Mouse (Mus musculus) ES-Bruce4 (cell line): ENCODE measurements around the gene Myo5a. TPM values are rescaled to one million over a fixed set of nuclear protein-coding genes. Genes with fewer than 3 reads are reported as not detected.

Experiments
- H3K27ac ChIP-seq: 2 replicates; pipeline ENCODE4 v1.5.1; 2012; ENCODE audit warnings: low read length, inconsistent platforms; ENCODE audit not compliant: insufficient read depth
- H3K27me3 ChIP-seq: 2 replicates; pipeline ENCODE4 v1.6.1; 2012; ENCODE audit warnings: mild to moderate bottlenecking, low read length, inconsistent platforms; ENCODE audit not compliant: control insufficient read depth, poor library complexity, insufficient read depth, severe bottlenecking
- H3K36me3 ChIP-seq: 2 replicates; pipeline ENCODE4 v1.6.1; 2012; ENCODE audit warnings: inconsistent platforms, mild to moderate bottlenecking, low read length, moderate library complexity; ENCODE audit not compliant: control insufficient read depth, poor library complexity, insufficient read depth, severe bottlenecking
- H3K4me1 ChIP-seq: one replicate; pipeline ENCODE4 v1.8.1; 2011; ENCODE audit warnings: low read length; ENCODE audit not compliant: control insufficient read depth, insufficient read depth
- H3K4me3 ChIP-seq: 2 replicates; pipeline ENCODE4 v1.5.1; 2011; ENCODE audit warnings: low read depth, mild to moderate bottlenecking, low read length
- H3K9ac ChIP-seq: 2 replicates; pipeline ENCODE4 v1.6.1; 2012; ENCODE audit warnings: low read depth, mild to moderate bottlenecking, inconsistent platforms; ENCODE audit not compliant: poor library complexity, severe bottlenecking
- H3K9me3 ChIP-seq: replicated peaks from 2 replicates; pipeline ENCODE4 v1.6.1; 2012; ENCODE audit warnings: mild to moderate bottlenecking, low read length, inconsistent platforms; ENCODE audit not compliant: control insufficient read depth, poor library complexity, insufficient read depth, severe bottlenecking
- CTCF ChIP-seq: IDR thresholded peaks from one replicate; pipeline ENCODE4 v1.8.1; 2011; ENCODE audit warnings: low read depth, low read length
- EP300 ChIP-seq: IDR thresholded peaks from 2 replicates; pipeline ENCODE4 v1.6.1; 2011; ENCODE audit warnings: low read depth, low read length; ENCODE audit not compliant: insufficient read depth
- POLR2A ChIP-seq: IDR thresholded peaks from one replicate; pipeline ENCODE4 v1.8.1; 2011; ENCODE audit warnings: low read length; ENCODE audit not compliant: insufficient read depth
- polyA plus RNA-seq: library from polyadenylated mRNA; stranded (reverse); fragments of >200 nt; gene quantifications from 2 replicates; pipeline ENCODE4 v1.2.4, GENCODE M21; 2011; ENCODE audit warnings: low read depth; ENCODE audit not compliant: missing spikeins, insufficient read depth, insufficient read length

The Myo5a gene
- polyA plus RNA-seq, 1 experiment, result 91.8 TPM

- no peaks in the 10 kb centered on the region for H3K27me3 ChIP-seq
- H3K9ac ChIP-seq, result no peak overlapping the region
- no peak overlapping the region for H3K4me3 ChIP-seq
- H3K4me1 ChIP-seq, result no peaks in the 10 kb centered on the region
- no peak for TF ChIP-seq EP300
- H3K36me3 ChIP-seq, result peaks cover 32% of the 10 kb centered on the region
- no peak overlapping the region for H3K27ac ChIP-seq
- H3K9me3 ChIP-seq, result no peaks in the 10 kb centered on the region
Observed at GRCm38 (mm10) chr9:75055046-75055445, 15.8 kb upstream of the Myo5a start.

- Histone ChIP-seq H3K9ac (no peak overlapping the region), H3K36me3 (no peaks in the 10 kb centered on the region; the same call in none of the 2 replicates), H3K27me3 (no peaks in the 10 kb centered on the region), H3K4me1 (no peaks in the 10 kb centered on the region), H3K27ac (no peak overlapping the region), H3K4me3 (no peak overlapping the region), H3K9me3 (no peaks in the 10 kb centered on the region)
- no peak for TF ChIP-seq POLR2A
- TF ChIP-seq EP300, result no peak
- no peak for TF ChIP-seq CTCF
Observed at GRCm38 (mm10) chr9:75064678-75065331, 6.0 kb upstream of the Myo5a start.

DNA sequence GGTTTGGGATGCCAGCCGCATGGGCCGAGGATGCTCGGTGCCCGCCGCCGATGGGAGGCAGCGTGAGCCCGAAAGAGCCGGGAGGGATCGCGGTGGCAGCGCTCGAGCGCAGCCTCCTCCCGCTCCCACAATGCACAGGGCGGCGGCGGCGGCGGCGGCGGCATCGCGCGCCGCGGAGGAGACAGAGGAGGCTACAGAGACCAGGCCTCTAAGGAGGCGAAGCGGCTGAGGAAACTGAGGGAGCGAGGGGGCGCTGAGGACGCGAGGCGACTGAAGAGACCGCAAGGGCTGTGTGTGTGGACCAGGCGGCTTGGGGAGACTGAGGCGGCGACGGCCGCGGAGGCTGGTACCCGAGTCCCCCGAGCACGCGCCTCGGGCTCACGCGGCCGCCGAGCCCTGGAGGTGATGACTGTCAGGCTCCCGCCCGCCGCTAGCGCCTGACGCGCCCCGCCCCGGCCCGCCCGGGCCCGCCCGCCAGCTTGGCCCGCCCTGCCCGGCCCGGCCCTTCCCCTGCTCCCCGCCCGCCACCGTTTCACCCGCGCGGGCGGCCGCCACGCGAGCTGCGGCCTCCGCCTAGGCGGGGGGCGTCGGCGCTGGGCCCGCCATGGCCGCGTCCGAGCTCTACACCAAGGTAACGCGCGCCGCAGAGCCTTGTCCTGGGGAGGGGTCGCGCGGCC, 352 bp downstream of the Myo5a start:
- Histone ChIP-seq H3K4me3 (peak overlapping the region; percentile 83), H3K9me3 (no peaks in the 10 kb centered on the region), H3K4me1 (no peaks in the 10 kb centered on the region), H3K9ac (peak overlapping the region; percentile 45), H3K27me3 (no peaks in the 10 kb centered on the region), H3K36me3 (no peaks in the 10 kb centered on the region), H3K27ac (peak overlapping the region; percentile 46)
- peak; percentile 43 for TF ChIP-seq POLR2A
- TF ChIP-seq EP300, result no peak

DNA sequence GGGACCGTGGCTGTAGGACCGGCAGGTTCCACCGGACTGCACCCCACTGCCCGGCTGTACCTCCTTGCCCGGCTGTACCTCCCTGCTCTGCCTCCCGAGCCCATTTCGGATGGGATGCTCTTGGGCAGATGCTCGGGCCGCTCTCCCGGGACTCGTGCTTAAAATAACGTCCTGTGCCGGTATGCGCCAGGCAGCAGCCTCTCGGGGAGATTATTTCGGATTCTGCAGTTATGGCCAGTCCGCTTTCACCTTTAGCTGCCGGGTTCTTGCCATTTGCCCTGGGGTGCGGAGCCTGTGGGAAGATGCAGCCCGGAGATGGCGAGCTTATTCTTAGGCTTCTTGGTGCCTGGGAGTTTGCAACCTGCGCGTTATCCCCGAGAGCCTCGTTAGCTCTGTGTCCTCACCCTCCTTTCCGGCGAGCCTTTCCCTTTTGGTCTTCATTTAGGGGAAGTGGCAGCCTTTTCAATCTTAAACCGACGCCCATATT, 934 bp downstream of the Myo5a start:
- Histone ChIP-seq H3K9ac (peak overlapping the region; percentile 45), H3K27me3 (no peaks in the 10 kb centered on the region), H3K4me1 (no peaks in the 10 kb centered on the region), H3K27ac (no peak overlapping the region), H3K36me3 (no peaks in the 10 kb centered on the region), H3K9me3 (no peaks in the 10 kb centered on the region), H3K4me3 (peak overlapping the region; percentile 83)
- no peak for TF ChIP-seq POLR2A
- no peak for TF ChIP-seq CTCF
- no peak for TF ChIP-seq EP300

- H3K9me3 ChIP-seq, result no peaks in the 10 kb centered on the region
- no peaks in the 10 kb centered on the region for H3K4me1 ChIP-seq
- no peaks in the 10 kb centered on the region for H3K36me3 ChIP-seq
- no peak overlapping the region for H3K4me3 ChIP-seq
- H3K27ac ChIP-seq, result no peak overlapping the region
- 0 out of 2 replicates have a peak overlapping the region, but pooled peaks have one; percentile 45 for H3K9ac ChIP-seq
- no peak for TF ChIP-seq EP300
- no peak for TF ChIP-seq CTCF
- TF ChIP-seq POLR2A, result no peak
- H3K27me3 ChIP-seq, result no peaks in the 10 kb centered on the region
Observed at GRCm38 (mm10) chr9:75072361-75072760, 1.5 kb downstream of the Myo5a start.

DNA sequence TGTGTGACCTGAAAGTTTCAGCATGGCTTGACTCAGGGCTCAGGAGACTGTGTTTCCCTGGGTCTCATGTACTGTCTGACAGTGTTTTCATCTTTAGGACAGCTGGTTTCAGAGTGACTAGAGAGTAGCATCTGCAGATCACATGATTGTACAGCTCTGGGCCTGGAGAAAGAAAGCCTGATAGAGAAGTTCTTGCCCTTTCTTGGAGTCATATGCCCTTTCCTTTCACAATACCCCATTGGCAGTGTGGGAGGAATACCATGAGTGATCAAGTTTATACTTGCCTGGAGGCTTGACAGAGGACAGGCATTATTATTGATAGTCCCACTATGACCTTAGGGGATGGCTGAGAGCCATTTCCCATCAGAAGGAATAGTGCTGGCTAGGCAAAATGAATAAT, 6.4 kb downstream of the Myo5a start:
- no peaks in the 10 kb centered on the region for H3K27me3 ChIP-seq
- no peaks in the 10 kb centered on the region for H3K36me3 ChIP-seq
- H3K9me3 ChIP-seq, result no peaks in the 10 kb centered on the region; the same call in 1 of the 2 replicates
- H3K27ac ChIP-seq, result no peak overlapping the region
- H3K9ac ChIP-seq, result no peak overlapping the region
- TF ChIP-seq CTCF (no peak), POLR2A (no peak), EP300 (no peak)
- H3K4me1 ChIP-seq, result no peaks in the 10 kb centered on the region
- no peak overlapping the region for H3K4me3 ChIP-seq
